Mouse (Mus musculus) kidney, embryonic 14.5 days (tissue): ENCODE data around the gene Ank2. TPM values are rescaled to one million over a fixed set of nuclear protein-coding genes. Genes with fewer than 3 reads are reported as not detected.

Source experiments
- ATAC-seq: fragments of 200-750 bp; cut with Nextera tagmentation; 2 replicates; pipeline ENCODE4 v1.8.0; 2017; ENCODE audit warnings: moderate number of reproducible peaks, mild to moderate bottlenecking, moderate TSS enrichment, moderate library complexity; ENCODE audit not compliant: low FRiP score, low TSS enrichment
- H3K27ac ChIP-seq: fragments of 300-500 bp; sonication (generic); 2 replicates; pipeline ENCODE4 v1.5.1; 2014; ENCODE audit warnings: low read depth, mild to moderate bottlenecking, low read length, moderate library complexity, mixed read lengths
- H3K27me3 ChIP-seq: fragments of 300-500 bp; sonication (generic); 2 replicates; pipeline ENCODE4 v1.6.1; 2014; ENCODE audit warnings: mild to moderate bottlenecking, low read length; ENCODE audit not compliant: control insufficient read depth, insufficient read depth
- H3K36me3 ChIP-seq: fragments of 300-500 bp; sonication (generic); 2 replicates; pipeline ENCODE4 v1.6.1; 2014; ENCODE audit warnings: low read length, mixed read lengths; ENCODE audit not compliant: control insufficient read depth, insufficient read depth
- H3K4me1 ChIP-seq: fragments of 300-500 bp; sonication (generic); 2 replicates; pipeline ENCODE4 v1.6.1; 2014; ENCODE audit warnings: low read length, mixed read lengths; ENCODE audit not compliant: control insufficient read depth, insufficient read depth
- H3K4me2 ChIP-seq: fragments of 300-500 bp; sonication (generic); replicated peaks from 2 replicates; pipeline ENCODE4 v1.6.1; 2014; ENCODE audit warnings: low read depth, mild to moderate bottlenecking, low read length
- H3K4me3 ChIP-seq: fragments of 300-500 bp; sonication (generic); 2 replicates; pipeline ENCODE4 v1.5.1; 2014; ENCODE audit warnings: mild to moderate bottlenecking, low read length
- H3K9ac ChIP-seq: fragments of 300-500 bp; sonication (generic); 2 replicates; pipeline ENCODE4 v1.6.1; 2014; ENCODE audit warnings: low read depth, mild to moderate bottlenecking, low read length, moderate library complexity
- H3K9me3 ChIP-seq: fragments of 300-500 bp; sonication (generic); 2 replicates; pipeline ENCODE4 v1.6.1; 2016; ENCODE audit warnings: low read length; ENCODE audit not compliant: control insufficient read depth
- WGBS: fragments of 180-500 bp; shearing (Covaris S2); extraction: QIAGEN DNeasy Blood & Tissue Kit; methylation state at CpG from one replicate; pipeline ENCODE4 v1.1.7; 2014; 5-methylcytosine and 5-hydroxymethylcytosine counted together
- polyA plus RNA-seq: library from polyadenylated mRNA; unstranded; fragments of >200 nt; fragmentation: Nextera tagmentation; extraction: Ambion mirVana; gene quantifications from 2 replicates; pipeline ENCODE4 v1.2.1, GENCODE M21; 2014

Gene Ank2
- polyA plus RNA-seq, 1 experiment from 2014 or later: 11.5 TPM

- Histone ChIP-seq H3K4me3 (peak overlapping the region; percentile 55), H3K4me1 (no peaks in the 10 kb centered on the region), H3K27me3 (peaks cover 19% of the 10 kb centered on the region; the same call in 1 of the 2 replicates), H3K4me2 (peak overlapping the region; percentile 97), H3K9ac (peak overlapping the region; percentile 29), H3K27ac (no peak overlapping the region), H3K36me3 (no peaks in the 10 kb centered on the region), H3K9me3 (no peaks in the 10 kb centered on the region)
- peak; percentile 86 for ATAC-seq
- under 1% methylated on average over 41 of the region's 41 CpGs for WGBS
Observed at GRCm38 (mm10) chr3:127161998-127162712, 337.0 kb downstream of the Ank2 start.

DNA sequence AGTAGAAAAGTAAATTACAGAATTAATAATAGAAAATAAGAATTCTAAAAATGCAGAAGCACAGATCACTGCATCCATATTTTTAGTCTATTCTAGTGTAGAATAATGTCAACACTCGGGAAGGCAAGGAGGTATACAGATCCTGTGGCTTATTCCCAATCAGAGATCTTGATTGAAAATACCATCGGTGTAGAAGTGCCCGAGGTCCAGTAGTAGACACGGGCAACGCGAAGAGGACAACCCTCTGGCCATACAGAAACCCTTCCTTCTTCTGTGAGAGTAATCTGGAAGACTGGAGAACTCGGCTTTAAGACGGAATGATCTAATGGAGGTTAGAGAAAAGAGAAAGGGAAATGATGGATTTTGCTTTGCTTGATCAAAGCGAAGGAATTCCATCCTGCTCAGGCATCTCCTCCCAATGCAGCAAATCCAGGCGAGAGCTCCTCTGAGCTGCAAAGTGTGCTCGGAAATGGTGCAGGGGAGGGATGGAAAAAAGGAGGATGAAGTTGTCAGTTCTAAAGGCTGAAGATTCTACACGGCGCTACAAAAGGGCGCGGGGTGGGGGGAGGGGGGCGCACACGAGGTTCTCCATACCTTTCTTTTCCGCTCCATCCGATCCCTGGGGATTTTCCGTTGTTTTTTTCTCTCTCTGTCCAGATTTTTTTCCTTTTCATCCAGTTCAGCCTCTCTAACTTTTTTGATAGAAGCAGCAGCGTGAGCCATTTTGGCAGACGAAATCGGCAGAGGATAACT lies 337.9 kb downstream of the Ank2 start:
- H3K36me3 ChIP-seq: no peaks in the 10 kb centered on the region
- peaks cover 19% of the 10 kb centered on the region; the same call in 1 of the 2 replicates for H3K27me3 ChIP-seq
- H3K4me1 ChIP-seq: no peaks in the 10 kb centered on the region
- no peaks in the 10 kb centered on the region for H3K9me3 ChIP-seq
- peak overlapping the region; percentile 97 for H3K4me2 ChIP-seq
- ATAC-seq: peak; percentile 36; the same call in 1 of the 2 replicates
- H3K27ac ChIP-seq: no peak overlapping the region
- H3K4me3 ChIP-seq: peak overlapping the region; percentile 55
- 4% methylated on average over 23 of the region's 23 CpGs for WGBS
- H3K9ac ChIP-seq: peak overlapping the region; percentile 31; the same call in 1 of the 2 replicates

- no peak for ATAC-seq
- WGBS: 88% methylated on average over 3 of the region's 3 CpGs
- Histone ChIP-seq H3K27me3 (peaks cover 8% of the 10 kb centered on the region; the same call in 1 of the 2 replicates), H3K9ac (no peak overlapping the region), H3K4me1 (no peaks in the 10 kb centered on the region), H3K27ac (no peak overlapping the region), H3K36me3 (no peaks in the 10 kb centered on the region), H3K4me3 (no peak overlapping the region), H3K9me3 (no peaks in the 10 kb centered on the region), H3K4me2 (no peak overlapping the region)
Observed at GRCm38 (mm10) chr3:127157706-127158105, 341.4 kb downstream of the Ank2 start.

DNA sequence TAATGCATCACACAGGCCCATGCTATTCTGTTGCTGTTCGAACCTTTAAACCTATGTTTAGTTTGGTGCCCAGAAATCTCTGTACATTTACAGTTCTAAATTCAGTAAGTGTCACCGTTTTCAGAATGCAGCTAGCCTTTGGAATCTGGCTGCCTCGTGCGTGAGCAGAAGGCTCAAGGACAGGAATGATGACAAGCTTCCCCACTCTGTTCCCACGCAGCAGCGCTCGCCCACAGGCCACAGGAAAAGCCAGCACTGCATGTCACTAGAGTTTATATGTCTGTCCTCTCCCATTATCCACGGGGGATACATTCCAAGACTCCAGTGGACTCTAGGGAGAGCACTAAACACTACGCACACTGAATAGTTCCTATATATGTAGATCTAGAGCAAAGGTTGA lies 343.1 kb downstream of the Ank2 start:
- Histone ChIP-seq H3K4me2 (no peak overlapping the region), H3K4me1 (no peaks in the 10 kb centered on the region), H3K27me3 (no peaks in the 10 kb centered on the region), H3K9ac (no peak overlapping the region), H3K27ac (no peak overlapping the region), H3K36me3 (no peaks in the 10 kb centered on the region), H3K9me3 (no peaks in the 10 kb centered on the region), H3K4me3 (no peak overlapping the region)
- ATAC-seq: no peak
- WGBS: 88% methylated on average over 9 of the region's 9 CpGs

DNA sequence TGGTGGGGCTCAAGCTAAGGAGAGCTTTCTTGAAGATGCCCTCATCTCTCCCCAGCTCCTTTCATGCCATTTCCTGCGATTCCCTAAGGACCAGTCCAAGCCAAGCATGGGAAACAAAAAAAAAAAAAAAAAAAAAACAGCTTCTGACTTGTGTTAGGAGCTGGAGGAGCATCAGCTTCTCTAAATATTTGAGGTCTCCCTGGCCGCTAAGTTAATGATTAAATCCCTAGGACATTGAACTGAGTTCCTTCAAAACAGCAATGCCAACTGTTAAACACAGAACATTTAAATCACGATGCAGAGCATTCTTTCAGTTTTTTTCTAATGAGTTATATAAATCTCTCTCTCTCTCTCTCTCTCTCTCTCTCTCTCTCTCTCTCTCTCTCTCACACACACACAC lies 345.3 kb downstream of the Ank2 start:
- Histone ChIP-seq H3K9ac (no peak overlapping the region), H3K9me3 (no peaks in the 10 kb centered on the region), H3K36me3 (no peaks in the 10 kb centered on the region), H3K4me3 (no peak overlapping the region), H3K27me3 (no peaks in the 10 kb centered on the region), H3K4me1 (no peaks in the 10 kb centered on the region), H3K4me2 (no peak overlapping the region), H3K27ac (no peak overlapping the region)
- no peak for ATAC-seq
- 69% methylated on average over 3 of the region's 3 CpGs for WGBS

DNA sequence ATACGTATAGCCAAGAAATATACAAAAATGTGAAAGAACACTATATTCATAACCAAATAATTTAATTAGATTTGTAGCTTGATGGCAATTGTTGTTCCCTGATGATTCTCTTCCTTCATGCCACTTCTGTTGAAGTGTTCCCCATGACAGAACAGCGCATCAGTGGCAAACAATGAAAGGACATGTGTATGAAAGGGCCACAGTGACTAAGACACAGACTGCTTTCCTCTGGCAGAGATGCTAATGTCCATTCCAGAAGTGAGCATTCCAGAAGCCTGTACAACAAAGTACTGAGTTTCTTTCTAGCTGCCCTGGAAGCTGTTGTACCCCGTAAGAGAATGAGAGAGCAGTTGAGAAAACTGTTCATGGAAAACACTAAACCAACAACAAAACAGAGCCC lies 345.7 kb downstream of the Ank2 start:
- Histone ChIP-seq H3K4me2 (no peak overlapping the region), H3K36me3 (no peaks in the 10 kb centered on the region), H3K4me1 (no peaks in the 10 kb centered on the region), H3K27me3 (no peaks in the 10 kb centered on the region), H3K27ac (no peak overlapping the region), H3K9me3 (no peaks in the 10 kb centered on the region), H3K4me3 (no peak overlapping the region), H3K9ac (no peak overlapping the region)
- WGBS: 88% methylated on average over 3 of the region's 3 CpGs
- ATAC-seq: no peak

GRCm38 (mm10) chr3:127148648-127149047 lies 350.5 kb downstream of the Ank2 start:
- Histone ChIP-seq H3K4me3 (no peak overlapping the region), H3K4me1 (no peaks in the 10 kb centered on the region), H3K9me3 (no peaks in the 10 kb centered on the region), H3K9ac (no peak overlapping the region), H3K36me3 (no peaks in the 10 kb centered on the region), H3K4me2 (no peak overlapping the region), H3K27me3 (no peaks in the 10 kb centered on the region), H3K27ac (no peak overlapping the region)
- WGBS: 91% methylated on average over 3 of the region's 3 CpGs
- no peak for ATAC-seq

DNA sequence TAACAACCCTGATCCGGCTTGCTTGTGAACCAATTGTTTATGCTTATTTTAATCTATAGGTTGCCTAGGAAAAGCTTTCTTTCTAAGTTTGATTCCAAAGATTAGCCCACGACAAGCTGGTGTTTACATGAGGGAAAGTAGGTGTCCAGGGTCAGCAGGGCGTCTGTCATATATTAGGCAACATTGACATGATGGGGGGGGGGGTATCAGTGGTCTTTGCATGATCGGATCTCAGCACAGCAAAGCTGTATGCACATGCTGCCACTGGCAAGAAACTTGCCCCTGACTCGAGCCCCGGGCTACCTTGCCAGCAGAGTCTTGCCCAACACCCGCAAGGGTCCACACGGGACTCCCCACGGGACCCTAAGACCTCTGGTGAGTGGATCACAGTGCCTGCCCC lies 358.6 kb downstream of the Ank2 start:
- Histone ChIP-seq H3K27me3 (no peaks in the 10 kb centered on the region), H3K4me3 (no peak overlapping the region), H3K9ac (no peak overlapping the region), H3K27ac (no peak overlapping the region), H3K9me3 (no peaks in the 10 kb centered on the region), H3K4me1 (no peaks in the 10 kb centered on the region), H3K4me2 (no peak overlapping the region), H3K36me3 (no peaks in the 10 kb centered on the region)
- 73% methylated on average over 8 of the region's 9 CpGs for WGBS
- ATAC-seq: no peak

GRCm38 (mm10) chr3:127139638-127140037 lies 359.5 kb downstream of the Ank2 start:
- H3K27ac ChIP-seq: no peak overlapping the region
- H3K9ac ChIP-seq: no peak overlapping the region
- no peaks in the 10 kb centered on the region for H3K4me1 ChIP-seq
- no peak overlapping the region for H3K4me2 ChIP-seq
- no peaks in the 10 kb centered on the region for H3K9me3 ChIP-seq
- no peaks in the 10 kb centered on the region for H3K36me3 ChIP-seq
- H3K4me3 ChIP-seq: no peak overlapping the region
- WGBS: 49% methylated on average over 2 of the region's 2 CpGs
- no peak for ATAC-seq
- H3K27me3 ChIP-seq: no peaks in the 10 kb centered on the region
